Mouse (Mus musculus) CD4-positive, CD25-positive, alpha-beta regulatory T cell, adult 2 months (primary cell): ENCODE measurements at regions not wholly inside any gene's neighbourhood (a gene's known extent, or its start where the extent isn't known, plus 50 kb on each side); places are given as distances from the start of the nearest gene placed in this dataset.

Experiments
- DNase-seq: peaks from one replicate; pipeline ENCODE4 v3.0.0-alpha.2; 2012; ENCODE audit warnings: low read depth, low spot score

- DNase-seq, result no peak
Measured at GRCm38 (mm10) chr16:26169382-26169781, 63.8 kb upstream of the P3h2 start.

- no peak for DNase-seq
Measured at GRCm38 (mm10) chr16:26168216-26168615, 62.6 kb upstream of the P3h2 start.

- DNase-seq, result no peak
Measured at GRCm38 (mm10) chr16:26164066-26164465, 58.5 kb upstream of the P3h2 start.

GRCm38 (mm10) chr16:26163401-26163800 is 57.8 kb upstream of the P3h2 start:
- DNase-seq, result no peak

- no peak for DNase-seq
Measured at GRCm38 (mm10) chr16:26157606-26158005, 52.0 kb upstream of the P3h2 start.
